Mouse (Mus musculus) midbrain, embryonic 13.5 days (tissue): Measurements from ENCODE around the gene Cyp2b10. TPM values are rescaled to one million over a fixed set of nuclear protein-coding genes. Genes with fewer than 3 reads are reported as not detected.
"Not testable (repeated sequence)": the region's sequence is repeated elsewhere in the genome, so short reads cannot be mapped to it uniquely, and the experiment has no call there.

Experiments
- ATAC-seq: fragments of 200-750 bp; cut with Nextera tagmentation; 2 replicates; pipeline ENCODE4 v1.8.0; 2017; ENCODE audit warnings: mild to moderate bottlenecking, moderate TSS enrichment, moderate library complexity
- H3K27ac ChIP-seq: fragments of 300-500 bp; sonication (generic); 2 replicates; pipeline ENCODE4 v1.5.1; 2015; ENCODE audit warnings: inconsistent platforms, mild to moderate bottlenecking, moderate library complexity
- H3K27me3 ChIP-seq: fragments of 300-500 bp; sonication (generic); 2 replicates; pipeline ENCODE4 v1.6.1; 2015; ENCODE audit warnings: mild to moderate bottlenecking, inconsistent platforms
- H3K36me3 ChIP-seq: fragments of 300-500 bp; sonication (generic); 2 replicates; pipeline ENCODE4 v1.6.1; 2015; ENCODE audit warnings: mild to moderate bottlenecking, inconsistent platforms
- H3K4me1 ChIP-seq: fragments of 300-500 bp; sonication (generic); replicated peaks from 2 replicates; pipeline ENCODE4 v1.6.1; 2015; ENCODE audit warnings: inconsistent platforms
- H3K4me2 ChIP-seq: fragments of 300-500 bp; sonication (generic); replicated peaks from 2 replicates; pipeline ENCODE4 v1.6.1; 2015; ENCODE audit warnings: moderate library complexity, mild to moderate bottlenecking, inconsistent platforms
- H3K4me3 ChIP-seq: fragments of 300-500 bp; sonication (generic); replicated peaks from 2 replicates; pipeline ENCODE4 v1.5.1; 2015; ENCODE audit warnings: mild to moderate bottlenecking, inconsistent platforms
- H3K9ac ChIP-seq: fragments of 300-500 bp; sonication (generic); replicated peaks from 2 replicates; pipeline ENCODE4 v1.6.1; 2015; ENCODE audit warnings: mild to moderate bottlenecking, inconsistent platforms
- H3K9me3 ChIP-seq: fragments of 300-500 bp; sonication (generic); 2 replicates; pipeline ENCODE4 v1.6.1; 2016; ENCODE audit warnings: mild to moderate bottlenecking, inconsistent platforms
- WGBS: fragments of 180-500 bp; shearing (Covaris S2); methylation state at CpG from one replicate; pipeline ENCODE4 v1.1.7; 2015; 5-methylcytosine and 5-hydroxymethylcytosine counted together
- polyA plus RNA-seq: library from polyadenylated mRNA; unstranded; fragments of >200 nt; fragmentation: Nextera tagmentation; extraction: Ambion mirVana; gene quantifications from 2 replicates; pipeline ENCODE4 v1.2.1, GENCODE M21; 2015

Cyp2b10 gene
- polyA plus RNA-seq, 1 experiment from 2014 or later = not detected

DNA sequence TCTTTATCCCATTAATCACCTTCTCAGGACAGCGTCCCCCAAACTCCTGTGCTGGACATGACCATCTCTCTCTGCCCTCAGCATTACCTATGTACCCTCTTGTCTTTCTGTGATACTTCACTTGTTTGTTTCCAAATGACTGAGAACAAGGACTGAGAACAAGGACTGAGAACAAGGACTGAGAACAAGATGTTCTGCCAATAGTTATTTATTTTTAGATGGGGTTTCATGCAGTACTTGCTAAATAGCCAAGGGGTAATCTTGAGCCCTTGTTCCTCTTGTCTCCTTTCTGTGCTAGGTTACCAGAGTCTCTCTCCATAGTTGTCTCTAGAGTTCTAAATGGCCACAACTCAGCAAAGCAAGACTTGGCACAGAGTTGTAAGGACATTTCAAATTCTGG is 13.1 kb upstream of the Cyp2b10 start:
- Histone ChIP-seq H3K9me3 (no peaks in the 10 kb centered on the region), H3K4me2 (no peak overlapping the region), H3K4me3 (no peak overlapping the region), H3K27ac (no peak overlapping the region), H3K4me1 (no peaks in the 10 kb centered on the region), H3K36me3 (no peaks in the 10 kb centered on the region), H3K27me3 (no peaks in the 10 kb centered on the region), H3K9ac (no peak overlapping the region)
- 75% methylated on average over 1 of the region's 1 CpGs for WGBS
- ATAC-seq = no peak

GRCm38 (mm10) chr7:25887758-25888157 is 9.7 kb upstream of the Cyp2b10 start:
- Histone ChIP-seq H3K27me3 (no peaks in the 10 kb centered on the region), H3K9ac (no peak overlapping the region), H3K4me3 (no peak overlapping the region), H3K27ac (no peak overlapping the region), H3K4me2 (no peak overlapping the region), H3K36me3 (no peaks in the 10 kb centered on the region), H3K9me3 (no peaks in the 10 kb centered on the region), H3K4me1 (no peaks in the 10 kb centered on the region)
- 80% methylated on average over 3 of the region's 3 CpGs for WGBS
- no peak for ATAC-seq

- H3K36me3 ChIP-seq = no peaks in the 10 kb centered on the region
- no peaks in the 10 kb centered on the region for H3K27me3 ChIP-seq
- ATAC-seq = no peak
- H3K27ac ChIP-seq = no peak overlapping the region
- H3K4me1 ChIP-seq = no peaks in the 10 kb centered on the region
- 78% methylated on average over 5 of the region's 5 CpGs for WGBS
- no peak overlapping the region for H3K9ac ChIP-seq
- peaks cover 5% of the 10 kb centered on the region; the same call in 1 of the 2 replicates for H3K9me3 ChIP-seq
- no peak overlapping the region for H3K4me3 ChIP-seq
- H3K4me2 ChIP-seq = no peak overlapping the region
Observed at GRCm38 (mm10) chr7:25893159-25893558, 4.3 kb upstream of the Cyp2b10 start.

- H3K36me3 ChIP-seq = no peaks in the 10 kb centered on the region
- no peaks in the 10 kb centered on the region for H3K4me1 ChIP-seq
- ATAC-seq = no peak
- no peak overlapping the region for H3K27ac ChIP-seq
- H3K9ac ChIP-seq = no peak overlapping the region
- no peak overlapping the region for H3K4me2 ChIP-seq
- H3K9me3 ChIP-seq = peaks cover 7% of the 10 kb centered on the region; the same call in 1 of the 2 replicates
- 80% methylated on average over 1 of the region's 1 CpGs for WGBS
- H3K27me3 ChIP-seq = no peaks in the 10 kb centered on the region
- no peak overlapping the region for H3K4me3 ChIP-seq
Observed at GRCm38 (mm10) chr7:25895162-25895561, 2.3 kb upstream of the Cyp2b10 start.

DNA sequence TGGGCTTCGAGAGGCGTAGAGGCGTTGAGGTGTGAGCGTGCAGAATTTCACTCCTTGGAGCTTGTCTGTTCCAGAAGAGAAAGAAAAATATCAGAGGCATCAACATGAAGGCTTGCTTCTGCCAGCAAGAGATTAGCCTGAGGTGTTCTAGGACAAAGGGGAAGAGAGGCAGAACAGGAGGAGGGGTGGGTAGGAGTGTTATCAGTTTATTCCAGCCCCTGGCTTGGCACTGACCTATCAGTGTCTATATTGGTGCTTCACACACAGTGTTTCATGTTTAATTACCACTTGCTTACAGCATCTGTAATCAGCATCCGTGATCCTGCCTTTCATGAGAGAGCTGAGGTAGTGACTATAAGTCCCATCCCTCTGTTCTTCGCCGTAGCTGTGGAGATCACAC is 644 bp downstream of the Cyp2b10 start:
- H3K4me3 ChIP-seq = no peak overlapping the region
- H3K36me3 ChIP-seq = no peaks in the 10 kb centered on the region
- no peak overlapping the region for H3K9ac ChIP-seq
- H3K27me3 ChIP-seq = no peaks in the 10 kb centered on the region
- H3K4me2 ChIP-seq = no peak overlapping the region
- H3K9me3 ChIP-seq = peaks cover 12% of the 10 kb centered on the region; the same call in 1 of the 2 replicates
- no peaks in the 10 kb centered on the region for H3K4me1 ChIP-seq
- 95% methylated on average over 7 of the region's 7 CpGs for WGBS
- H3K27ac ChIP-seq = no peak overlapping the region
- no peak for ATAC-seq

DNA sequence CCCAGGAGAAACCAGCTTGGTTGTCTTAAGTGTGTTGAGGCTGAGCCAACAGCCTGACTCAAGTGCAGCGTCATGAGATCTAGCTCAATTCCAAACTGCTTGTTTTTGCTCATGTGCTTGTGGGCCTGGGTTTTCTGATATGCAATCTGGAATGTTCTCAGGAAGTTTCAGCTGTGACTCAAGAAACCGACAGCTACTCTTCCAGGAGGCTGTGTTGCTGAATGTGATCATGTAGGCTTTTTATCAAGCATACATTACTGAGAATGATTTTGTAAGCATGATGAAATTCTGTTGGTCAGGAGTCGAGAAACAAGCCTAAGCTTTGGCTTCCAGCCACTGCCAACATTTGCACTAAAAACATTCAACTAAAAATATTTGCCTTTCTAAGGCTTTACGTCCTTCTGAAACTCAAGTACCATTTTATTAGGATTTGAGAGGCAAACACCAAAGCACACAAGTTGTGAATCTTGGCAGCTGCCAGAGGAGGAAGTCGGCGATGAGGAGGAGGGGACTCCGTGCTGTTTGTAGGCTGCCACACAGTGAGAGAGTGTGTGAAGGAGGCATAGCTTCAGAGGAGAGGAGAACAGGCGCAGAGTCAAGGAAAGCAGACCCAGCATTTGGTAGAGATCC is 4.8 kb downstream of the Cyp2b10 start:
- no peak for ATAC-seq
- whole genome bisulfite sequencing = 76% methylated on average over 8 of the region's 8 CpGs
- peaks cover 14% of the 10 kb centered on the region for H3K9me3 ChIP-seq
- H3K9ac ChIP-seq = no peak overlapping the region
- no peak overlapping the region for H3K27ac ChIP-seq
- H3K36me3 ChIP-seq = no peaks in the 10 kb centered on the region
- H3K4me2 ChIP-seq = no peak overlapping the region
- H3K27me3 ChIP-seq = no peaks in the 10 kb centered on the region
- no peaks in the 10 kb centered on the region for H3K4me1 ChIP-seq
- H3K4me3 ChIP-seq = no peak overlapping the region

DNA sequence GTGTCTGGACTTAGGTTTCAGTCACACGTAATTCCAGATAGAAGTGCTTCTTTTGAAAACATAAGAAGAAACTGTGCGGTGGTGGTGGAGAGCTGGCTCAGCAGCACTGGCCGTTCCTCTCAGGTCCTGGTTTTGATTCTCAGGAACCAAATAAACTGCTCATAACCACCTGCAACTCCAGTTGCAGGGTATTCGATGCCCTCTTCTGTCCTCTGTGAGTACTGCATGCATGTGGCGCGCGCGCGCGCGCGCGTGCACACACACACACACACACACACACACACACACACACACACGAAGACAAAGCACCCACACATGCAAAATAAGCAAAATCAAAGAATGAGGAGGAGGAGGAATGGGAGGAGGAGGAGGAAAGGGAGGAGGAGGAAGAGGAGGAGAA is 5.7 kb downstream of the Cyp2b10 start:
- no peaks in the 10 kb centered on the region for H3K27me3 ChIP-seq
- no peak overlapping the region for H3K9ac ChIP-seq
- 44% methylated on average over 14 of the region's 14 CpGs for WGBS
- H3K4me2 ChIP-seq = no peak overlapping the region
- H3K4me1 ChIP-seq = no peaks in the 10 kb centered on the region
- no peak overlapping the region for H3K4me3 ChIP-seq
- peaks cover 9% of the 10 kb centered on the region for H3K9me3 ChIP-seq
- no peak for ATAC-seq
- no peaks in the 10 kb centered on the region for H3K36me3 ChIP-seq
- no peak overlapping the region for H3K27ac ChIP-seq

- Histone ChIP-seq H3K27ac (no peak overlapping the region), H3K27me3 (no peaks in the 10 kb centered on the region), H3K9ac (no peak overlapping the region), H3K4me3 (no peak overlapping the region), H3K36me3 (no peaks in the 10 kb centered on the region), H3K4me1 (no peaks in the 10 kb centered on the region), H3K9me3 (peaks cover 6% of the 10 kb centered on the region; the same call in 1 of the 2 replicates), H3K4me2 (no peak overlapping the region)
- no peak for ATAC-seq
- WGBS = 52% methylated on average over 3 of the region's 3 CpGs
Observed at GRCm38 (mm10) chr7:25904066-25904465, 6.6 kb downstream of the Cyp2b10 start.

DNA sequence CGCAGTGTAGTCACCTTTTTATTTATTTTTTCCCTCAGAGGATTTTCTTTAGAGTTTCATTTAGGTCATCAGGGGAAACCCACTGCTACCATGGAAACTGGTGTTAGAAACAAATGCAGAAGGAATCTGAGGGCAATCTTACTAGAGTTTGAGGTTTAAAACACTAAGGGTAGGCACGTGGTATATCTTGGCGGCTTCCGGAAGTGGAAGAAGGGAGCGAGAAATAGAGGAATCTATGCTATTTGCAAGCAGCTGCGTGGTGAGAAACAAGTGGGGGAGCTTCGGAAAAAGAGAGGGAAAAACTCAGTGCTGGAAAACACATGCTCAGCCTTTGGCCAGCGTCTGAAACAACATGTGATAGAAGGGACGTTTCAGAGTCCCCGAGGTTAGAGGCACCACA is 7.1 kb downstream of the Cyp2b10 start:
- Histone ChIP-seq H3K9ac (no peak overlapping the region), H3K9me3 (peaks cover 6% of the 10 kb centered on the region; the same call in 1 of the 2 replicates), H3K4me3 (no peak overlapping the region), H3K4me1 (no peaks in the 10 kb centered on the region), H3K27ac (no peak overlapping the region), H3K4me2 (no peak overlapping the region), H3K36me3 (no peaks in the 10 kb centered on the region), H3K27me3 (no peaks in the 10 kb centered on the region)
- no peak for ATAC-seq
- 71% methylated on average over 10 of the region's 10 CpGs for WGBS

- 67% methylated on average over 6 of the region's 6 CpGs for WGBS
- Histone ChIP-seq H3K27ac (no peak overlapping the region), H3K4me1 (no peaks in the 10 kb centered on the region), H3K36me3 (no peaks in the 10 kb centered on the region), H3K27me3 (no peaks in the 10 kb centered on the region), H3K9me3 (peaks cover 6% of the 10 kb centered on the region; the same call in 1 of the 2 replicates), H3K4me2 (no peak overlapping the region), H3K4me3 (no peak overlapping the region), H3K9ac (no peak overlapping the region)
- no peak for ATAC-seq
Observed at GRCm38 (mm10) chr7:25907380-25907779, 10.0 kb downstream of the Cyp2b10 start.

- Histone ChIP-seq H3K4me3 (no peak overlapping the region), H3K9ac (no peak overlapping the region), H3K4me1 (no peaks in the 10 kb centered on the region), H3K27me3 (no peaks in the 10 kb centered on the region), H3K36me3 (no peaks in the 10 kb centered on the region), H3K27ac (no peak overlapping the region), H3K4me2 (no peak overlapping the region), H3K9me3 (no peaks in the 10 kb centered on the region)
- no peak for ATAC-seq
- WGBS = 70% methylated on average over 2 of the region's 2 CpGs
Observed at GRCm38 (mm10) chr7:25910046-25910445, 12.6 kb downstream of the Cyp2b10 start.

DNA sequence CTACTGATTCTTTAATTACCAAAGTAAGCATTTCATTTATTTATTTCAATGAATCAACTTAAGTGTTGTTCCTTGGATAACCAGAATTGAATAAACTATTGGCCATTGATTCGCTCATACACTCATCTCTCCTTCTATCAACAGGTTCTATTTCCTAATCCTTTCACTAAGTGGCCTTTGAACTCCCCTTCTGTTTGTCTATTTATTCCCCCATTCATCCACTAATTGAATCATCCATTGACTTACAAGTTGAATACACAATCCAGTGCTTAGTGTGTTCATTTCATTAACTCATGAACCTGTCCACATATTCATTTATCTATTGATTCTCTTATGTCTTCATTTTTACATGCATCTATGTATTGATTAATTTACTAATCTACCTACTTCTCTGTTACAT is 18.7 kb downstream of the Cyp2b10 start:
- Histone ChIP-seq H3K4me2 (no peak overlapping the region), H3K27me3 (no peaks in the 10 kb centered on the region), H3K4me3 (no peak overlapping the region), H3K9me3 (no peaks in the 10 kb centered on the region), H3K27ac (no peak overlapping the region), H3K36me3 (no peaks in the 10 kb centered on the region), H3K4me1 (no peaks in the 10 kb centered on the region), H3K9ac (no peak overlapping the region)
- 83% methylated on average over 1 of the region's 1 CpGs for WGBS
- ATAC-seq = no peak

- H3K36me3 ChIP-seq, H3K9ac ChIP-seq, H3K27ac ChIP-seq, ATAC-seq, H3K4me1 ChIP-seq, H3K9me3 ChIP-seq, H3K4me2 ChIP-seq, H3K27me3 ChIP-seq, H3K4me3 ChIP-seq: not testable (repeated sequence)
- 56% methylated on average over 5 of the region's 5 CpGs for WGBS
Observed at GRCm38 (mm10) chr7:25917271-25917670, 19.9 kb downstream of the Cyp2b10 start.
